In the genomic region with DNA sequence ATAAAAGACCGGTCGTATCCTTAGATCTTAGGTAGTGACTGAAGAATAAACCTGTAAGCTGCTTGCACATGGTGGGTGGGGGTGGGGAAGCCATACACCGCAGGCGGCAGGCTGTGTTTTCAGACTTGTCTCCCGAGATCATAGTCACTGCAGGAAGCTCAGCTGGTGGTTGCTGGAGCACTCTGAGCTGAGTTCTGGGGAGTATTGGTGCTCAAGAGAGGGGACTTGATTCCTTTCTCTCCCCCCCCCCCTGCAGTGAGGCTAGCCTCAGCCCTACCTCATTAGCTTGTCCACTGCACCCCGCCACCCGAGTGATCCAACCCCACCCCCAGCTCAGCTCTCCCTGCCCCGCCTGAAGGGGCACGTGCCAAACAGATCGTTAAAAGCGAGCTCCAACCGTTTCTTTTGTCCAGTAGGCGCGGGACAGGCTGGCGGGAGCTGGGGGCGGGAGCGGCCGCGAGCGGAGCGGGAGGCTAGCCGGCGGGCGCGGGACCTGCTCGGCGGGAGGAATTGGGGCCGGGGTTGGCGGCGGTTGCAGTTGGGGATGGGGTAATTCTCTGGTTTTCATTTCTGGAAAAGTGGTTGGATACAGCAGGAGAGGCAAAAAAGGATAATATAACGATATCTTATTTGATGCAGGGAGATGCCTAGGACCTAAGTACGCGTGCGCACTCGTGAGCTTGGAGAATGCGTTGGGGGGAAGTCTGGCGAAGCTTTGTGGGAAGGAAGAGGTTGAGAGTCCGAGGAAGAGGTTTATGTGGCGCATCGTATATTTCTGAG, we compare ENCODE assay signal across 9 mouse cellular contexts. TPM values are rescaled to one million over a fixed set of nuclear protein-coding genes. Genes with fewer than 3 reads are reported as not detected.
DNase-seq lines count a peak whose midpoint lies in the region; ATAC-seq and TF ChIP-seq lines count a peak whose summit lies in the region.
"Had no signal": no experiment of that assay in that cellular context is flagged by ENCODE, and none has a peak within 500 bp of the region (broad histone marks: within the 10 kb centered on the region; RNA-seq: fewer than 3 reads in every experiment).

No protein-coding gene starts in this region.

- peaks cover 50% of the 10 kb centered on the region for H3K27me3 ChIP-seq in heart, embryonic 10.5 days (ENCODE audit: insufficient read depth, poor library complexity, severe bottlenecking)
- peaks cover 18% of the 10 kb centered on the region for H3K27me3 ChIP-seq in ES-Bruce4 (ENCODE audit: control insufficient read depth, insufficient read depth, low read length, poor library complexity, severe bottlenecking)
- H3K27me3 ChIP-seq in hindbrain, embryonic 16.5 days (replicated peaks; ENCODE audit: control insufficient read depth, insufficient read depth, low read length), result peaks cover 20% of the 10 kb centered on the region
- peaks cover 59% of the 10 kb centered on the region for H3K27me3 ChIP-seq in liver, embryonic 16.5 days (ENCODE audit: control insufficient read depth, insufficient read depth, low read depth, low read length)

- peak overlapping the region; percentile 84 for H3K27ac ChIP-seq in heart, embryonic 10.5 days
- H3K27ac ChIP-seq in ES-Bruce4 (ENCODE audit: insufficient read depth, low read length), result no peak overlapping the region
- peak overlapping the region; percentile 73 for H3K27ac ChIP-seq in hindbrain, embryonic 16.5 days (ENCODE audit: low read depth, low read length)
- no peak overlapping the region for H3K27ac ChIP-seq in liver, embryonic 16.5 days (ENCODE audit: low read length)

- no peak for TF ChIP-seq POLR2A in ES-Bruce4 (IDR thresholded peaks at IDR 0.05; ENCODE audit: insufficient read depth, low read length)

- no peak for TF ChIP-seq CTCF in ES-Bruce4 (IDR thresholded peaks at IDR 0.05; ENCODE audit: low read depth, low read length)

- H3K4me3 ChIP-seq in heart, embryonic 10.5 days, result peak overlapping the region; percentile 69
- peak overlapping the region; percentile 63 for H3K4me3 ChIP-seq in ES-Bruce4 (ENCODE audit: low read depth, low read length)
- peak overlapping the region; percentile 50 for H3K4me3 ChIP-seq in hindbrain, embryonic 16.5 days (ENCODE audit: low read length)
- peak overlapping the region; percentile 48 for H3K4me3 ChIP-seq in liver, embryonic 16.5 days (ENCODE audit: low read depth, low read length)

- H3K36me3 ChIP-seq in heart, embryonic 10.5 days, result no peaks in the 10 kb centered on the region
- H3K36me3 ChIP-seq in ES-Bruce4 (ENCODE audit: control insufficient read depth, insufficient read depth, low read length, poor library complexity, severe bottlenecking), result no peaks in the 10 kb centered on the region
- no peaks in the 10 kb centered on the region for H3K36me3 ChIP-seq in hindbrain, embryonic 16.5 days (ENCODE audit: control insufficient read depth, insufficient read depth, low read length)
- no peaks in the 10 kb centered on the region for H3K36me3 ChIP-seq in liver, embryonic 16.5 days (ENCODE audit: control insufficient read depth, insufficient read depth)

- peak overlapping the region; percentile 46; the same call in 1 of the 2 replicates for H3K9ac ChIP-seq in ES-Bruce4 (ENCODE audit: low read depth, poor library complexity, severe bottlenecking)
- peak overlapping the region; percentile 64 for H3K9ac ChIP-seq in hindbrain, embryonic 16.5 days (ENCODE audit: low read depth, low read length)
- H3K9ac ChIP-seq in liver, embryonic 16.5 days (ENCODE audit: low read depth, low read length), result no peak overlapping the region

- peak; percentile 71 for ATAC-seq in hindbrain, embryonic 16.5 days
- no peak for ATAC-seq in liver, embryonic 16.5 days (ENCODE audit: low read depth)

- no peaks in the 10 kb centered on the region for H3K9me3 ChIP-seq in heart, embryonic 10.5 days
- no peaks in the 10 kb centered on the region for H3K9me3 ChIP-seq in ES-Bruce4 (replicated peaks; ENCODE audit: control insufficient read depth, insufficient read depth, low read length, poor library complexity, severe bottlenecking)
- H3K9me3 ChIP-seq in hindbrain, embryonic 16.5 days (ENCODE audit: control insufficient read depth, low read length), result no peaks in the 10 kb centered on the region
- H3K9me3 ChIP-seq in liver, embryonic 16.5 days (replicated peaks; ENCODE audit: control insufficient read depth, low read length), result no peaks in the 10 kb centered on the region

- peak; percentile 74 for DNase-seq in heart, embryonic 10.5 days (ENCODE audit: low spot score)
- no peak for DNase-seq in heart, postnatal 10 days
- DNase-seq in embryo, embryonic 10 days (ENCODE audit: low spot score), result peak; percentile 82
- DNase-seq in retina, postnatal 7 days (ENCODE audit: low read depth, low spot score), result peak; percentile 43
- no peak for DNase-seq in urinary bladder, postnatal 36 days (ENCODE audit: low spot score in 2 of 2)

- peaks cover 18% of the 10 kb centered on the region; the same call in 1 of the 2 replicates for H3K4me1 ChIP-seq in heart, embryonic 10.5 days
- H3K4me1 ChIP-seq in ES-Bruce4 (ENCODE audit: control insufficient read depth, insufficient read depth, low read length), result no peaks in the 10 kb centered on the region
- H3K4me1 ChIP-seq in hindbrain, embryonic 16.5 days (ENCODE audit: control insufficient read depth, insufficient read depth, low read depth, low read length), result peaks cover 15% of the 10 kb centered on the region
- peaks cover 7% of the 10 kb centered on the region for H3K4me1 ChIP-seq in liver, embryonic 16.5 days (ENCODE audit: control insufficient read depth, low read depth, low read length)

- intact Hi-C loops in heart, postnatal 10 days (cut with DNase I), result no loop called here

- WGBS in heart, embryonic 10.5 days, result under 1% methylated on average over 40 of the region's 40 CpGs
- WGBS in hindbrain, embryonic 16.5 days, result under 1% methylated on average over 40 of the region's 40 CpGs
- WGBS in liver, embryonic 16.5 days (ENCODE audit: insufficient replicate concordance), result 2% methylated on average over 40 of the region's 40 CpGs

- no peak for TF ChIP-seq EP300 in ES-Bruce4 (IDR thresholded peaks at IDR 0.05; ENCODE audit: insufficient read depth, low read depth, low read length)

- peak overlapping the region; percentile 84 for H3K4me2 ChIP-seq in hindbrain, embryonic 16.5 days (ENCODE audit: low read length)
- H3K4me2 ChIP-seq in liver, embryonic 16.5 days (ENCODE audit: low read depth, low read length), result peak overlapping the region; percentile 63

RNA-seq across cellular contexts. Expression of gene Cdc20b, which starts 2.9 kb away (rescaled TPM):
- polyA plus RNA-seq in heart, embryonic 10.5 days (2016; fragmentation: Nextera tagmentation; extraction: Ambion mirVana), result not detected in 2 replicates
- under 1 TPM in 1 of 2 experiments, not detected in 1; 0.17 TPM for total RNA-seq in heart, postnatal 10 days (2021)
- not detected in 2 replicates for polyA plus RNA-seq in ES-Bruce4 (2011; ENCODE audit: insufficient read depth, insufficient read length, low read depth, missing spikeins)
- polyA plus RNA-seq in hindbrain, embryonic 16.5 days (2015; fragmentation: Nextera tagmentation; extraction: Ambion mirVana), result 0.56 and 0.86 TPM in 2 replicates
- not detected in 2 replicates for polyA plus RNA-seq in liver, embryonic 16.5 days (2015; fragmentation: Nextera tagmentation; extraction: Ambion mirVana)
- total RNA-seq: layer of hippocampus, adult 18-20 months had no signal

RNA-seq across cellular contexts. Expression of gene Gpx8, which starts 14.2 kb away (rescaled TPM):
- 124 and 134 TPM in 2 replicates for polyA plus RNA-seq in heart, embryonic 10.5 days (2016; fragmentation: Nextera tagmentation; extraction: Ambion mirVana)
- total RNA-seq in heart, postnatal 10 days (2021), result 10 to 100 TPM; 49.0 to 59.0 TPM
- 22.1 and 24.1 TPM in 2 replicates for polyA plus RNA-seq in ES-Bruce4 (2011; ENCODE audit: insufficient read depth, insufficient read length, low read depth, missing spikeins)
- 60.3 and 64.8 TPM in 2 replicates for polyA plus RNA-seq in hindbrain, embryonic 16.5 days (2015; fragmentation: Nextera tagmentation; extraction: Ambion mirVana)
- 4.4 and 6.3 TPM in 2 replicates for polyA plus RNA-seq in liver, embryonic 16.5 days (2015; fragmentation: Nextera tagmentation; extraction: Ambion mirVana)

RNA-seq across cellular contexts. Expression of gene Mcidas, which starts 38.3 kb away (rescaled TPM):
- polyA plus RNA-seq in heart, embryonic 10.5 days (2016; fragmentation: Nextera tagmentation; extraction: Ambion mirVana), result 0.13 TPM in 1 of 2 replicates, not detected in the other
- total RNA-seq in heart, postnatal 10 days (2021), result not detected
- polyA plus RNA-seq in ES-Bruce4 (2011; ENCODE audit: insufficient read depth, insufficient read length, low read depth, missing spikeins), result not detected in 2 replicates
- 0.55 and 0.62 TPM in 2 replicates for polyA plus RNA-seq in hindbrain, embryonic 16.5 days (2015; fragmentation: Nextera tagmentation; extraction: Ambion mirVana)
- not detected in 2 replicates for polyA plus RNA-seq in liver, embryonic 16.5 days (2015; fragmentation: Nextera tagmentation; extraction: Ambion mirVana)

RNA-seq across cellular contexts. Expression of gene Ccno, which starts 44.4 kb away (rescaled TPM):
- polyA plus RNA-seq in heart, embryonic 10.5 days (2016; fragmentation: Nextera tagmentation; extraction: Ambion mirVana), result 0.10 TPM in 1 of 2 replicates, not detected in the other
- total RNA-seq in heart, postnatal 10 days (2021), result under 1 TPM; 0.14 to 0.37 TPM
- 0.52 and 0.78 TPM in 2 replicates for polyA plus RNA-seq in ES-Bruce4 (2011; ENCODE audit: insufficient read depth, insufficient read length, low read depth, missing spikeins)
- polyA plus RNA-seq in hindbrain, embryonic 16.5 days (2015; fragmentation: Nextera tagmentation; extraction: Ambion mirVana), result 0.98 and 1.2 TPM in 2 replicates
- 0.19 and 0.34 TPM in 2 replicates for polyA plus RNA-seq in liver, embryonic 16.5 days (2015; fragmentation: Nextera tagmentation; extraction: Ambion mirVana)

Comparison
In these comparisons a context has a peak if more than half of its experiments do, and no peak if none do; other contexts are left out.
1. DNase-seq: peak in heart, embryonic 10.5 days (single experiment), embryo, embryonic 10 days (single experiment) and retina, postnatal 7 days (single experiment); none in heart, postnatal 10 days (0 of 2) and urinary bladder, postnatal 36 days (0 of 2).
2. H3K27ac ChIP-seq: peak in heart, embryonic 10.5 days (single experiment) and hindbrain, embryonic 16.5 days (single experiment); none in ES-Bruce4 (single experiment) and liver, embryonic 16.5 days (single experiment).
3. Peak in every context shown above with its lines, with median percentiles within 50 percentile points of each other: H3K4me3 ChIP-seq.